Mouse (Mus musculus) small intestine, adult 2 months (tissue): ENCODE data around the gene Peg3.

ENCODE experiments used
- CTCF ChIP-seq: fragments of 200-500 bp; IDR thresholded peaks from 2 replicates; pipeline ENCODE4 v1.5.1; 2012; ENCODE audit warnings: low read depth, mild to moderate bottlenecking, control low read depth, inconsistent platforms, low read length, moderate library complexity, mixed read lengths; ENCODE audit not compliant: insufficient replicate concordance, insufficient read length; ENCODE audit errors: extremely low read depth
- POLR2A ChIP-seq: fragments of 200-500 bp; IDR thresholded peaks from 2 replicates; pipeline ENCODE4 v1.6.1; 2012; ENCODE audit warnings: low read depth, mild to moderate bottlenecking, control low read depth, inconsistent platforms, low read length, moderate library complexity

DNA sequence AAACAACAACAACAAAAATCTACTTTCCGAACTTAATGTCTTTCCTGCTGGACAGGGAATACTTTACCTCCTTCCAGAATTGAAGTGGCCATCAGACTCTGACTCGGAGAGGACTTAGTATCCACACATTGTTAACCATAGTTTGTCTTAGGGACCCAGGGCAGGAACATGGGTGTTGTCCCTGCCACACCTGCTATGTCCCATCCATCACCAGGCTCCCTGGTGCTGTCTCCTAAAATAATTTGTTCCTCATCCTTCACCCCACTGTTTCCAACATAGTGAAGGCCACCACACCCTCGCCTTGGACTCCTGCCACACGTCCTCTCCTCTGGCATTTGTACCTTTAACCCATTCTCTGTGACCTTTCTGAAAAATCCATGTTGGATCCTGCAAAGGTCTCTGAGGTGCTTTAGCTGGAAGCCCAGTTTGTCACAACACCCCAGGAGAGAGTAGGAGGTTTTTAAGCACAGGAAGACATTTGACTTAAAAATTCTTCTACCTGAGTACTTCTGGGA, 26.6 kb upstream of the Peg3 start:
- TF ChIP-seq CTCF (no peak), POLR2A (no peak)
